Mouse (Mus musculus) G1E (cell line): ENCODE measurements around the gene Snx18. TPM values are rescaled to one million over a fixed set of nuclear protein-coding genes. Genes with fewer than 3 reads are reported as not detected.

Experiments
- ATAC-seq: 2 replicates; pipeline ENCODE4 v1.8.0; 2016; ENCODE audit warnings: mild to moderate bottlenecking; ENCODE audit not compliant: insufficient number of reproducible peaks, poor library complexity, low FRiP score, severe bottlenecking; ENCODE audit errors: extremely low read depth
- DNase-seq: peaks from one replicate; pipeline ENCODE4 v3.0.0; 2012; ENCODE audit warnings: low spot score
- H3K27me3 ChIP-seq: 2 replicates; pipeline ENCODE4 v1.6.1; 2012; ENCODE audit warnings: mild to moderate bottlenecking, low read length, inconsistent platforms; ENCODE audit not compliant: insufficient read depth
- H3K36me3 ChIP-seq: replicated peaks from 2 replicates; pipeline ENCODE3; 2012; ENCODE audit warnings: mild to moderate bottlenecking, inconsistent platforms
- H3K4me1 ChIP-seq: 2 replicates; pipeline ENCODE4 v1.6.1; 2012; ENCODE audit warnings: low read depth, low read length, inconsistent platforms, mixed read lengths; ENCODE audit not compliant: insufficient read depth
- H3K4me3 ChIP-seq: 2 replicates; pipeline ENCODE4 v1.5.1; 2012; ENCODE audit warnings: low read depth, mild to moderate bottlenecking, inconsistent platforms, low read length, moderate library complexity, mixed read lengths
- H3K9me3 ChIP-seq: replicated peaks from 2 replicates; pipeline ENCODE4 v1.6.1; 2012; ENCODE audit warnings: inconsistent platforms
- CTCF ChIP-seq: IDR thresholded peaks from 2 replicates; pipeline ENCODE4 v1.5.1; 2012; ENCODE audit warnings: low read depth, low read length, inconsistent platforms, mixed read lengths
- GATA1 ChIP-seq: IDR thresholded peaks from 2 replicates; pipeline ENCODE4 v1.6.1; 2012; ENCODE audit warnings: borderline replicate concordance, low read length, inconsistent platforms, mixed read lengths
- GATA2 ChIP-seq: IDR thresholded peaks from 2 replicates; pipeline ENCODE4 v1.6.1; 2012; ENCODE audit warnings: low read depth, low read length, inconsistent platforms, borderline replicate concordance
- POLR2AphosphoS5 ChIP-seq: IDR thresholded peaks from 2 replicates; pipeline ENCODE4 v1.6.1; 2012; ENCODE audit warnings: low read depth, low read length, inconsistent platforms; ENCODE audit not compliant: insufficient replicate concordance
- TAL1 ChIP-seq: conservative IDR thresholded peaks from 2 replicates; pipeline ENCODE4 v1.6.1; 2012; ENCODE audit warnings: low read depth, low read length, inconsistent platforms, mixed read lengths
- polyA plus RNA-seq: library from polyadenylated mRNA; stranded (reverse); fragments of >175 nt; gene quantifications from 2 replicates; pipeline ENCODE4 v1.2.3, GENCODE M21; 2012
- total RNA-seq, 2 experiments: library from RNA; stranded (forward) in 1 of 2; stranded (reverse) in 1 of 2; fragments of 200-1000 nt in 1 of 2; fragments of >200 nt in 1 of 2; fragmentation: Nextera tagmentation in 1 of 2; gene quantifications; 2 replicates each; pipeline ENCODE4 v1.2.3; 2014 to 2017

Gene Snx18
- total and polyA plus RNA-seq, 3 experiments = 0.05 TPM; not detected in 2

- no peaks in the 10 kb centered on the region for H3K9me3 ChIP-seq
- H3K4me3 ChIP-seq = no peak overlapping the region
- DNase-seq (no peak), ATAC-seq (no peak)
- no peak for TF ChIP-seq TAL1
- TF ChIP-seq POLR2AphosphoS5 = no peak
- TF ChIP-seq GATA2 = no peak
- TF ChIP-seq GATA1 = no peak
- no peak for TF ChIP-seq CTCF
- no peaks in the 10 kb centered on the region for H3K36me3 ChIP-seq
- no peaks in the 10 kb centered on the region for H3K4me1 ChIP-seq
- H3K27me3 ChIP-seq = peaks cover 22% of the 10 kb centered on the region; the same call in 1 of the 2 replicates
Observed at GRCm38 (mm10) chr13:113599701-113600530, 18.4 kb downstream of the Snx18 start.

- DNase-seq = no peak
- H3K4me1 ChIP-seq = no peaks in the 10 kb centered on the region
- H3K27me3 ChIP-seq = peaks cover 13% of the 10 kb centered on the region; the same call in 1 of the 2 replicates
- ATAC-seq = no peak
- H3K9me3 ChIP-seq = no peaks in the 10 kb centered on the region
- no peaks in the 10 kb centered on the region for H3K36me3 ChIP-seq
- no peak for TF ChIP-seq POLR2AphosphoS5
- TF ChIP-seq GATA1 = no peak
- H3K4me3 ChIP-seq = no peak overlapping the region
Observed at GRCm38 (mm10) chr13:113597616-113598015, 20.7 kb downstream of the Snx18 start.

- TF ChIP-seq GATA2 = no peak
- no peak for TF ChIP-seq POLR2AphosphoS5
- no peak for TF ChIP-seq TAL1
- no peak for TF ChIP-seq GATA1
- H3K36me3 ChIP-seq = no peaks in the 10 kb centered on the region
- H3K9me3 ChIP-seq = no peaks in the 10 kb centered on the region
- H3K4me3 ChIP-seq = no peak overlapping the region
- no peak for DNase-seq
- ATAC-seq = no peak
- H3K4me1 ChIP-seq = no peaks in the 10 kb centered on the region
- H3K27me3 ChIP-seq = peaks cover 13% of the 10 kb centered on the region; the same call in 1 of the 2 replicates
Observed at GRCm38 (mm10) chr13:113596821-113597541, 21.4 kb downstream of the Snx18 start.

GRCm38 (mm10) chr13:113595987-113596386 is 22.4 kb downstream of the Snx18 start:
- no peak for DNase-seq
- Histone ChIP-seq H3K4me1 (no peaks in the 10 kb centered on the region), H3K4me3 (no peak overlapping the region), H3K9me3 (no peaks in the 10 kb centered on the region), H3K27me3 (peaks cover 9% of the 10 kb centered on the region; the same call in 1 of the 2 replicates), H3K36me3 (no peaks in the 10 kb centered on the region)
- ATAC-seq = no peak
- TF ChIP-seq GATA2 (no peak), TAL1 (no peak), CTCF (no peak), POLR2AphosphoS5 (no peak), GATA1 (no peak)

GRCm38 (mm10) chr13:113595219-113595618 is 23.1 kb downstream of the Snx18 start:
- H3K27me3 ChIP-seq = peaks cover 7% of the 10 kb centered on the region; the same call in 1 of the 2 replicates
- no peak overlapping the region for H3K4me3 ChIP-seq
- ATAC-seq = no peak
- TF ChIP-seq GATA1 = no peak
- TF ChIP-seq TAL1 = no peak
- TF ChIP-seq GATA2 = no peak
- TF ChIP-seq CTCF = no peak
- TF ChIP-seq POLR2AphosphoS5 = no peak
- DNase-seq = no peak
- no peaks in the 10 kb centered on the region for H3K4me1 ChIP-seq
- no peaks in the 10 kb centered on the region for H3K9me3 ChIP-seq
- no peaks in the 10 kb centered on the region for H3K36me3 ChIP-seq

- Histone ChIP-seq H3K27me3 (peaks cover 7% of the 10 kb centered on the region; the same call in 1 of the 2 replicates), H3K9me3 (no peaks in the 10 kb centered on the region), H3K36me3 (no peaks in the 10 kb centered on the region), H3K4me3 (no peak overlapping the region), H3K4me1 (no peaks in the 10 kb centered on the region)
- TF ChIP-seq TAL1 (no peak), POLR2AphosphoS5 (no peak), GATA2 (no peak), GATA1 (no peak), CTCF (no peak)
- DNase-seq = no peak
- no peak for ATAC-seq
Observed at GRCm38 (mm10) chr13:113594361-113594760, 24.0 kb downstream of the Snx18 start.
